Mouse (Mus musculus) natural killer cell, adult 2 months (primary cell): ENCODE data around the gene 1700125H20Rik.

ENCODE experiments used
- DNase-seq, 2 experiments: peaks; one replicate each; pipeline ENCODE4 v3.0.0; 2022; ENCODE audit warnings: low spot score in 2 of 2

Gene 1700125H20Rik

DNA sequence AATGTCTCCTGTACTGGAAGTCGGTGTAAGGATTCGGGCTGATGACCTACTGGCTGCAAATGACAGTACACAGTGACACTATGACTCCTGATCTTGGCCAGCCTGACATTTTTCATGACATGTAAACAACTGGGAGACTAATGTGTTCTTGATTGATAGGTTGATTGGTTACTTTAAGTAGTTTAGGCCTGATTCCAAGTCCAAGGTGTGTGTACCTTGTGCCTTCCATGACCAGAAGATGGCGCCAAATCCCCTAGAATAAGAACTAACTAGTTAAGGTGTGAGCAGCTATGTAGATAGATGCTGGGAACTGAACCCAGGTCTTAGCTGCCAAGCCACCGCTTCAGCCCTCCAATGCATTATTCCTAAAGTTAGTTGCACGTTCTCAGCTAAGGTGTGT is 13.9 kb downstream of the 1700125H20Rik start:
- peak; percentile 50 to 68 for DNase-seq

DNA sequence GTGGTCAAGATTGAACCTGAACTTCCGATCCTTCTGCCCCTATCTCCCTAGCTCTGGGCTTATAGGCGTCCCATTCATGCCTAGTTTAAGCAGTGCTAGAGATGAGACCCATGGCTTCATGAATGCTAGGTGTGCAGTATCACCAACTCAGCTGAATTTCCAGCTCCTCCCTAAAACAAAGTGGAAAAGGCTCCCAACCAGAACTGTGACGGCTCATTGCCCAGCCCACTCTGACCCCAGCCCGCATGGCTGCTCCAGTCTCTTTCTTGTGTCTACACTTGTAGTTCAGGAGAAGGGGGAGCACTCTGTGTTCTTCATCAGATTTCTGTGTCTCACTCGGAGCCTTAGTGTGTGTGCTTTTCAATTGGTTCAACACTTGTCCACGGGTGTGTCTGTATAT is 14.6 kb downstream of the 1700125H20Rik start:
- no peak for DNase-seq

GRCm38 (mm10) chr11:85189110-85189509 is 18.9 kb downstream of the 1700125H20Rik start:
- no peak for DNase-seq

DNA sequence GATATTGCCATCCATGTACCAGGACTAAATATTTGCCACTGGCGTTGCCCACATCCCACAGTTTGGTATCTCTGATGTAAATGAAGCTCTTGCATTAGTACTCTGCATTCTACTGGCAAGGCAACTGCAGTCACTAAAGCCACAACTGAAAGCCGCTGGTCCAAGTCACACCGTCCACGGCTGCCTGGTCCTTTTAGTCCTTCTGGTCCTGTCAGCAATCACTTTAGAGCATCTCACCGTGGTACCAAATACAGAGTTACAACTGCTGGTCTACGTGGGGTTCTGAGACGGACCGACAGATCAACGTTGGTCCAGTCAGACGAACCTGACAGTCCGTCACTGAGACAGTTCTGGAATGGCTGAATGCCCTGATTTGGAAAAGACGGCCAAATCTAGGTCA is 20.5 kb downstream of the 1700125H20Rik start:
- DNase-seq: no peak

- DNase-seq: no peak
These were observed 24.0 kb downstream of the 1700125H20Rik start for GRCm38 (mm10) chr11:85194206-85194605.

GRCm38 (mm10) chr11:85196046-85196445 is 25.8 kb downstream of the 1700125H20Rik start:
- DNase-seq: no peak

DNA sequence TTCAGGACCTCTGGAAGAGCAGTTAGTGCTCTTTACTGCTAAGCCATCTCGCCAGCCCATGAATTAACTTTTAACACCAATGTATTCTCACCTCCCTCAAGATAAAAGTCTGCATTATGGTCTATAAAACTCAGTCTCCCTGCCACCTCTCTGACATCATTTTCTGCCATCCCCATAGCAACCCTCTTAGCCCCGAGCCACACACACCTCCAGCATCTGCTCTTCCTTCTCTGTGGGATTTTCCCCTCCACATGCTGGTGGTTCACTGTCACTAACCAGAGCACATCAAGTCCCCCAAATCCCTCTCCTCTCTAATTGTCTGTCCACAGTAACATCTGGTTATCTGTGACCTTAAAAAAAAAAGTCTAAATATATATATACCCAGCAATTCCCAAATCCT is 28.7 kb downstream of the 1700125H20Rik start:
- no peak for DNase-seq

- DNase-seq: no peak
These were observed 36.0 kb downstream of the 1700125H20Rik start for GRCm38 (mm10) chr11:85206231-85206630.

- no peak for DNase-seq
These were observed 40.9 kb downstream of the 1700125H20Rik start for GRCm38 (mm10) chr11:85211151-85211550.

DNA sequence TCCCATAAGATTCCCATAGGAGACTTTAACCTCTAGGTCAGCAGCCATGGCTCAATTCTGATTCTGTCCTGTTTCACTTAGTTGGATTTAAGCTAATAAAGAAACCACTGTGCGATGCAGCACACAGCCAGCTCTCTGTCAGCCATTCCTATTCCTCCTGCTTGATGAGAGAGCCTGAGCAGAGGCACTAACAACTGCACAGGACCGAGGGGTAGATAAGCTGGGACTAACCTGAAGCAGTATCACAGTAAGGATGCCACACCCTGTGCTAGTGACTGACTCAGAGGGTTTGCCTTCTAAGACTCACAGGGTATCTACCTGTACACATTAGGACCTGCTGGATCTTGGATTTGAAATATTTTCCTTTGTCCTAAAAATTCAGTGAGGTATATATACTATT is 43.0 kb downstream of the 1700125H20Rik start:
- no peak for DNase-seq

- no peak for DNase-seq
These were observed 44.5 kb downstream of the 1700125H20Rik start for GRCm38 (mm10) chr11:85214679-85215078.

DNA sequence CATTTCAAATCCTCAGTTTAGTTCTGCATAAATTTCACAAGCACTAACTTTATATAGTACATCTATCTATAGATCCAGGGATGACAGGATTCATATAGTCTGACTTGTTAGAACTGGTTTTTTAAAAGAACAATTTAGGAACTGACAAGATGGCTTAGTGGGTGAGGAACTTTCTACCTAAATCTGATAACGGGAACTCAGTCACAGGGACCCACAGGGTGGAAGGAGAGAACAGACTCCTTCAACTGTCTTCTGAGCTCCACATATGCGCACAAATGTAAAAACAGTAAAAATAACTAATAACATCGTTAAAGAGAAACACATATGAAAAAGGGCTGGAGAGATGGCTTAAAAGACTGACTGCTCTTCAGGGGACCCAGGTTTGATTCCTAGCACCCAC is 48.8 kb downstream of the 1700125H20Rik start:
- DNase-seq: no peak

DNA sequence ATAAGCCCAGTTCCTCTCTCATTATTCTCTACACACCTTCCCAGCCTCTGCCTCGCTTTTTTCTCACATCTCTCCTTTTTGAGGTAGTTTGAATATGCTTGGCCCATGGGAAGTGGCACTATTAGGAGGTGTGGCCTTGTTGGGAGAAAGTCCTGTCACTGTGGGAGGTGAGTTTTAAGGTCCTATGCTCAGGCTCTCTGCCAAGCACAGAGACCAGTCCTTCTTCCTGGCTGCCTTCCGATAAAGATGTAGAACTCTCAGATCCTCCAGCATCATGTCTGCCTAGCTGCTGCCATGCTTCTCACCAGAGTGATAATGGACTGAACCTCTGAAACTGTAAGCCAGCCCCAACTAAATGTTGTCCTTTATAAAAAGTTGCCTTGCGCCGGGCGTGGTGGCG is 52.4 kb downstream of the 1700125H20Rik start:
- DNase-seq: no peak

DNA sequence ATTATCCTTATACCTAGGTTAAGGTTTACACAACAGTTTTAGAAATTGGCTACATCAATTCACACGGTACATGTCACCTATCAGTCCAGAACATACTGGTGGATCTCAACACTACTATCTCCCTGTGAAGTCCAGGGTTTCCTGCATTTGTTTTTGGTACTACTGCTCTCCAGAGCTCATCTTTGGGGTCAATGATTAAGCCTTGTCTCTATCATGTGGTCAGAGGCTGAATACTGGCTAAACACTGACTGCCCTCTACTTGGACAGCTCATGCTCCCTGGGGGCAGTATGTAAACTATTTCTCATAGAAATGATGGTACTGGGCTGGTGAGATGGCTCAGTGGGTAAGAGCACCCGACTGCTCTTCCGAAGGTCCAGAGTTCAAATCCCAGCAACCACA is 53.0 kb downstream of the 1700125H20Rik start:
- no peak for DNase-seq
